Mouse (Mus musculus): ENCODE measurements at regions not wholly inside any gene's neighbourhood (a gene's known extent, or its start where the extent isn't known, plus 50 kb on each side); places are given as distances from the start of the nearest gene placed in this dataset. TPM values are rescaled to one million over a fixed set of nuclear protein-coding genes. Genes with fewer than 3 reads are reported as not detected.

DNA sequence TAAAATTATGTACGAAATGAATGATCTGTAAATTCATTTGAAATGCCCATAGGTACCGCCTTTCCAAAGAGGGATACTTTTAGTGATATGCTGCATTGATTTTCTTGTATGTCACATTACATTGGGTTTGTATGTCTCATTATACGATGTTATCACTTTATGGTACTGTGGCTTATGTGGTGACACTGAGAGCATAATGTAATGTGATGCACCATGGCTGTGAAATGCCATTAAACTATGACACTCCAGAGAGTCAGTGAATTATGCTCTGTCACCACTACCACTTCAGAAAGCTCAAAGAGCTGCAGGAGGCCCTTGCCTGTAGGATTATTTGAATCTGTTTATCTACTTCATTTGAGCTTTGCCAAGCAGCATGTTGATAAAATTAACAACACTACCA is 695.4 kb upstream of the Slc10a2 start:
- H3K4me3 ChIP-seq (replicated peaks): no peak overlapping the region
- no peaks in the 10 kb centered on the region for H3K9me3 ChIP-seq (replicated peaks)
- no peak overlapping the region for H3K9ac ChIP-seq (replicated peaks)
- peak; percentile 66; the same call in 1 of the 2 replicates for ATAC-seq (ENCODE audit: low FRiP score)
- WGBS: 68% methylated on average over 3 of the region's 3 CpGs
- no peaks in the 10 kb centered on the region for H3K27me3 ChIP-seq (replicated peaks)
- no peak overlapping the region for H3K27ac ChIP-seq (replicated peaks)
- H3K4me2 ChIP-seq: no peak overlapping the region
- no peaks in the 10 kb centered on the region for H3K4me1 ChIP-seq
- H3K36me3 ChIP-seq: no peaks in the 10 kb centered on the region

DNA sequence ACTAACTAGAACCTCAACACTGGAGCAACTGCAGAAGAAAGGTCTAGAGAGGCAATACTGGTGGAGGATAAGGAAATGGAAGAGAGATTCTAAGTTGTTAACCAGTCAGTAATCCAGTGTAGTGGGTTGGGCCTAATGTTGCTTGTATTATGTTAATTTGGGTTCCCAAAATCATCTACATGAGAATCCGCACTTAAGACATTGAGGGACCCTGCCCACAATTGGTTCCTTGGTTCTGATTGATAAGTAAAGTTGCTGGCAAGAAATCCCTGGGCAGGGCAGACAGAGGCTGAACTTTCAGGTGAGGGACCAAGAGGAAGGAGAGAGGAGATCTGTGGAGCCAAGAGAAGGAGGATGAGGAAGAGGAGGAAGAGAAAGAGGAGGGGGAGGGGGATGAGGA is 651.2 kb upstream of the Slc10a2 start:
- H3K4me1 ChIP-seq: no peaks in the 10 kb centered on the region
- H3K4me3 ChIP-seq (replicated peaks): no peak overlapping the region
- H3K27me3 ChIP-seq (replicated peaks): no peaks in the 10 kb centered on the region
- H3K9ac ChIP-seq (replicated peaks): no peak overlapping the region
- no peak overlapping the region for H3K27ac ChIP-seq (replicated peaks)
- no peak for ATAC-seq (ENCODE audit: low FRiP score)
- no peaks in the 10 kb centered on the region for H3K9me3 ChIP-seq (replicated peaks)
- H3K4me2 ChIP-seq: no peak overlapping the region
- WGBS: 84% methylated on average over 1 of the region's 1 CpGs
- no peaks in the 10 kb centered on the region for H3K36me3 ChIP-seq

DNA sequence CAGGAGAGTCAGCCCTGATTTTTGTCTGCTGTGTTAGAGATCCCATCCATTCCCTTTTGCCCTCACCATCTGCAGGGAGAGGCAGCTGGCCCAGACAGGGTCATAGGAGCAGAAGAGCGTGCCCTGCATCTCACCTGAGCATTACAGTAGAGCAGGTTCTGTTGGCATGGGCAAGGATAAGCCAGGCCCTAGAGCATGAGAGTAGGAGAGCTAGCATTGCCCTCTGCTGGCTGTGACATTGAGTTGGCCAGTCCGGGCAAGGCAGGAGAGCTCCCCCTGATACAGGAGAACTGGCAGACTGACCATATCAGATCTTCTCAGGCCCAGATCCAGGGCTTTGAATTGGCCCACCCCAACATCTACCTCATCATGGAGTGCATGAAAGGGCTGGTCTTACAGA is 634.4 kb upstream of the Slc10a2 start:
- no peak for ATAC-seq (ENCODE audit: low FRiP score)
- Histone ChIP-seq H3K27me3 (replicated peaks) (no peaks in the 10 kb centered on the region), H3K9ac (replicated peaks) (no peak overlapping the region), H3K4me2 (no peak overlapping the region), H3K27ac (replicated peaks) (no peak overlapping the region), H3K4me3 (replicated peaks) (no peak overlapping the region), H3K4me1 (no peaks in the 10 kb centered on the region), H3K9me3 (replicated peaks) (no peaks in the 10 kb centered on the region), H3K36me3 (no peaks in the 10 kb centered on the region)
- WGBS: 84% methylated on average over 2 of the region's 2 CpGs

DNA sequence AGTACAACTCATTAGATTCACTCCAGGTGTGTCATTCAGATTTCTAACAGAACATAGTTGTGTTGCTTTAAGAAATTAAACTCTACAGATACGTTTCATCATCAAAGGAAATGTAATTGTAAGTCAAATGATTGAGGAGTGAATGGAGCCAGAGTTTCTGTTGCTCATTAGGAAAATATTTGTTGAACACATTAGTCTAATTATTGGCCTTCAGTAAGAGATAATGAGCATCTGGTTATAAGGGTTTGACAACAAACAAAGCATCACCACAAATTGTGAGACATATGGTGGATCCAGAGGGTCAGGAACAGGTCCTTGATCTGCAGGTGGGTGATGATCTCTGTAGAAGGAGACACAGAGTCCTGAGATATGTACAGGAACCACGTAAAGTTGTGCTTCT is 622.3 kb upstream of the Slc10a2 start:
- H3K36me3 ChIP-seq: no peaks in the 10 kb centered on the region
- H3K4me3 ChIP-seq (replicated peaks): no peak overlapping the region
- no peak overlapping the region for H3K27ac ChIP-seq (replicated peaks)
- ATAC-seq (ENCODE audit: low FRiP score): no peak
- WGBS: 83% methylated on average over 2 of the region's 2 CpGs
- H3K4me1 ChIP-seq: no peaks in the 10 kb centered on the region
- H3K9ac ChIP-seq (replicated peaks): no peak overlapping the region
- no peaks in the 10 kb centered on the region for H3K9me3 ChIP-seq (replicated peaks)
- no peak overlapping the region for H3K4me2 ChIP-seq
- no peaks in the 10 kb centered on the region for H3K27me3 ChIP-seq (replicated peaks)

DNA sequence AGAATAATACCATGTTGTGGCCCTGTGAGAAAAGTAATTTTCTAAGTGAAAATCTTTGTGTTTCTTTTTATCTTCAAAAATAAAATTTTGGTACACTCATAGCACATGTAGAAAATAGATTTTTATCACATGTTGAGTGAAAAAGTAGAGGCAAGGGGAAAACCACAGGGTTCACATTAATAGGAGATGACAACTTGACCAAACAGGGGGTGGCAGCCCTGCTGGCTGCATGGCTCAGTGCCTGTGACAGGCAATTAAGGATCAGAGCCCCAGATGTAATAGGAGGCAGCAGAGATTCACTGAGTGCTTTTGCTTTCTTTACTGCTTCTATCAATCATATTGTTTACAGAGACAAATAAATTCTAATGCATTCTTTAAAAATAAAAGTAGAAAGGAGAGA is 582.8 kb upstream of the Slc10a2 start:
- Histone ChIP-seq H3K9me3 (replicated peaks) (no peaks in the 10 kb centered on the region), H3K36me3 (no peaks in the 10 kb centered on the region), H3K27ac (replicated peaks) (no peak overlapping the region), H3K4me2 (no peak overlapping the region), H3K4me3 (replicated peaks) (no peak overlapping the region), H3K4me1 (no peaks in the 10 kb centered on the region), H3K9ac (replicated peaks) (no peak overlapping the region), H3K27me3 (replicated peaks) (no peaks in the 10 kb centered on the region)
- ATAC-seq (ENCODE audit: low FRiP score): no peak

DNA sequence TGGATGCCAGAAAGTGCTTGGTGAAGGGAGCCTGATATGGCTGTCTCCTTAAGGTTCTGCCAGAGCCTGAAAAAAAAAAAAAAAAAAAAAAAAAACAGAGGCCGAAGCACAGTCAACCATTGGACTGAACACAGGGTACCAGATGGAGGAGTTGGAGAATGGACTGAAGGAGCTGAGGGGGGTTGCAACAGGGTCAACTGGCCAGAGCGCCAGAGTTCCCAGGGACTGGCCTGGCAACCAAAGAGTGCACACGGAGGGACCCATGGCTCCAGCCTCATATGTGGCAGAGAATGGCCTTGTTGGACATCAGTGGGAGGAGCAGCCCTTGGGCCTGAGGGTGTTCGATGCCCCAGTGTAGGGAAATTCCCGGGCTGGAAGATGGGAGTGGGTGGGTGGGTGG is 569.8 kb upstream of the Slc10a2 start:
- 78% methylated on average over 5 of the region's 5 CpGs for WGBS
- no peak for ATAC-seq (ENCODE audit: low FRiP score)
- no peaks in the 10 kb centered on the region for H3K36me3 ChIP-seq
- H3K9ac ChIP-seq (replicated peaks): no peak overlapping the region
- H3K9me3 ChIP-seq (replicated peaks): no peaks in the 10 kb centered on the region
- no peak overlapping the region for H3K27ac ChIP-seq (replicated peaks)
- no peaks in the 10 kb centered on the region for H3K4me1 ChIP-seq
- no peak overlapping the region for H3K4me2 ChIP-seq
- H3K4me3 ChIP-seq (replicated peaks): no peak overlapping the region
- H3K27me3 ChIP-seq (replicated peaks): no peaks in the 10 kb centered on the region

Small RNA genes lying in the stretch of these regions (microRNA-seq; reads per million reads assigned to microRNA genes)
- gene Gm22565: not detected
